Mouse (Mus musculus) midbrain, embryonic 10.5 days (tissue): ENCODE measurements at regions not wholly inside any gene's neighbourhood (a gene's known extent, or its start where the extent isn't known, plus 50 kb on each side); places are given as distances from the start of the nearest gene placed in this dataset.

Experiments used
- DNase-seq: peaks from one replicate; pipeline ENCODE4 v3.0.0-alpha.2; 2017; ENCODE audit warnings: low spot score
- H3K27ac ChIP-seq: fragments of 300-500 bp; sonication (generic); replicated peaks from 2 replicates; pipeline ENCODE4 v1.5.1; 2016; ENCODE audit warnings: mild to moderate bottlenecking
- H3K27me3 ChIP-seq: fragments of 300-500 bp; sonication (generic); 2 replicates; pipeline ENCODE4 v1.6.1; 2016; ENCODE audit warnings: low read depth, mild to moderate bottlenecking; ENCODE audit not compliant: poor library complexity, severe bottlenecking
- H3K36me3 ChIP-seq: fragments of 300-500 bp; sonication (generic); 2 replicates; pipeline ENCODE4 v1.6.1; 2016; ENCODE audit warnings: mild to moderate bottlenecking, moderate library complexity
- H3K4me1 ChIP-seq: fragments of 300-500 bp; sonication (generic); 2 replicates; pipeline ENCODE4 v1.6.1; 2016
- H3K4me3 ChIP-seq: fragments of 300-500 bp; sonication (generic); 2 replicates; pipeline ENCODE4 v1.5.1; 2016; ENCODE audit warnings: mild to moderate bottlenecking, moderate library complexity
- H3K9me3 ChIP-seq: fragments of 300-500 bp; sonication (generic); replicated peaks from 2 replicates; pipeline ENCODE4 v1.6.1; 2016; ENCODE audit warnings: mild to moderate bottlenecking
- WGBS: fragments of 180-500 bp; shearing (Covaris S2); methylation state at CpG from one replicate; pipeline ENCODE4 v1.1.7; 2016; 5-methylcytosine and 5-hydroxymethylcytosine counted together

GRCm38 (mm10) chr2:45647846-45648245 lies 530.7 kb upstream of the Zeb2 start:
- H3K27ac ChIP-seq: no peak overlapping the region
- no peaks in the 10 kb centered on the region for H3K9me3 ChIP-seq
- no peaks in the 10 kb centered on the region for H3K27me3 ChIP-seq
- no peaks in the 10 kb centered on the region for H3K4me1 ChIP-seq
- no peak for DNase-seq
- H3K36me3 ChIP-seq: no peaks in the 10 kb centered on the region
- WGBS: 93% methylated on average over 3 of the region's 3 CpGs
- no peak overlapping the region for H3K4me3 ChIP-seq

- Histone ChIP-seq H3K27me3 (no peaks in the 10 kb centered on the region), H3K4me3 (no peak overlapping the region), H3K36me3 (no peaks in the 10 kb centered on the region), H3K4me1 (no peaks in the 10 kb centered on the region), H3K9me3 (no peaks in the 10 kb centered on the region), H3K27ac (no peak overlapping the region; the same call in 1 of the 2 replicates)
- 83% methylated on average over 7 of the region's 7 CpGs for WGBS
- no peak for DNase-seq
Observed at GRCm38 (mm10) chr2:45630081-45630480, 512.9 kb upstream of the Zeb2 start.

GRCm38 (mm10) chr2:45629616-45630015 lies 512.4 kb upstream of the Zeb2 start:
- Histone ChIP-seq H3K27me3 (no peaks in the 10 kb centered on the region), H3K27ac (no peak overlapping the region), H3K36me3 (no peaks in the 10 kb centered on the region), H3K9me3 (no peaks in the 10 kb centered on the region), H3K4me3 (no peak overlapping the region), H3K4me1 (no peaks in the 10 kb centered on the region)
- 86% methylated on average over 3 of the region's 3 CpGs for WGBS
- no peak for DNase-seq

- H3K27me3 ChIP-seq: no peaks in the 10 kb centered on the region
- no peaks in the 10 kb centered on the region for H3K9me3 ChIP-seq
- no peaks in the 10 kb centered on the region for H3K4me1 ChIP-seq
- H3K4me3 ChIP-seq: no peak overlapping the region
- H3K27ac ChIP-seq: no peak overlapping the region
- DNase-seq: no peak
- 84% methylated on average over 3 of the region's 3 CpGs for WGBS
- H3K36me3 ChIP-seq: no peaks in the 10 kb centered on the region
Observed at GRCm38 (mm10) chr2:45623056-45623455, 505.9 kb upstream of the Zeb2 start.

- no peak overlapping the region for H3K4me3 ChIP-seq
- no peak overlapping the region for H3K27ac ChIP-seq
- DNase-seq: no peak
- no peaks in the 10 kb centered on the region for H3K36me3 ChIP-seq
- no peaks in the 10 kb centered on the region for H3K9me3 ChIP-seq
- H3K4me1 ChIP-seq: no peaks in the 10 kb centered on the region
- 93% methylated on average over 1 of the region's 1 CpGs for WGBS
- H3K27me3 ChIP-seq: no peaks in the 10 kb centered on the region
Observed at GRCm38 (mm10) chr2:45608926-45609325, 491.7 kb upstream of the Zeb2 start.

- H3K4me1 ChIP-seq: no peaks in the 10 kb centered on the region
- H3K27me3 ChIP-seq: no peaks in the 10 kb centered on the region
- DNase-seq: no peak
- no peaks in the 10 kb centered on the region for H3K9me3 ChIP-seq
- H3K4me3 ChIP-seq: no peak overlapping the region
- no peaks in the 10 kb centered on the region for H3K36me3 ChIP-seq
- H3K27ac ChIP-seq: no peak overlapping the region
Observed at GRCm38 (mm10) chr2:45607393-45607792, 490.2 kb upstream of the Zeb2 start.

- Histone ChIP-seq H3K36me3 (no peaks in the 10 kb centered on the region), H3K27ac (no peak overlapping the region), H3K27me3 (no peaks in the 10 kb centered on the region), H3K9me3 (no peaks in the 10 kb centered on the region), H3K4me3 (no peak overlapping the region), H3K4me1 (no peaks in the 10 kb centered on the region)
- WGBS: 84% methylated on average over 6 of the region's 6 CpGs
- DNase-seq: no peak
Observed at GRCm38 (mm10) chr2:45601332-45601900, 484.2 kb upstream of the Zeb2 start.

- no peak overlapping the region for H3K27ac ChIP-seq
- no peaks in the 10 kb centered on the region for H3K4me1 ChIP-seq
- 89% methylated on average over 4 of the region's 4 CpGs for WGBS
- H3K27me3 ChIP-seq: no peaks in the 10 kb centered on the region
- no peak overlapping the region for H3K4me3 ChIP-seq
- no peak for DNase-seq
- H3K36me3 ChIP-seq: no peaks in the 10 kb centered on the region
- H3K9me3 ChIP-seq: no peaks in the 10 kb centered on the region
Observed at GRCm38 (mm10) chr2:45593765-45594164, 476.6 kb upstream of the Zeb2 start.

- no peak overlapping the region for H3K4me3 ChIP-seq
- DNase-seq: no peak
- H3K4me1 ChIP-seq: no peaks in the 10 kb centered on the region
- H3K27ac ChIP-seq: no peak overlapping the region
- H3K36me3 ChIP-seq: no peaks in the 10 kb centered on the region
- no peaks in the 10 kb centered on the region for H3K9me3 ChIP-seq
- no peaks in the 10 kb centered on the region for H3K27me3 ChIP-seq
- WGBS: 85% methylated on average over 1 of the region's 1 CpGs
Observed at GRCm38 (mm10) chr2:45590980-45591379, 473.8 kb upstream of the Zeb2 start.

- H3K27ac ChIP-seq: no peak overlapping the region
- H3K4me1 ChIP-seq: no peaks in the 10 kb centered on the region
- DNase-seq: no peak
- 95% methylated on average over 2 of the region's 2 CpGs for WGBS
- no peaks in the 10 kb centered on the region for H3K27me3 ChIP-seq
- no peak overlapping the region for H3K4me3 ChIP-seq
- no peaks in the 10 kb centered on the region for H3K9me3 ChIP-seq
- no peaks in the 10 kb centered on the region for H3K36me3 ChIP-seq
Observed at GRCm38 (mm10) chr2:45588248-45588647, 471.1 kb upstream of the Zeb2 start.

- DNase-seq: no peak
- no peak overlapping the region for H3K27ac ChIP-seq
- no peaks in the 10 kb centered on the region for H3K36me3 ChIP-seq
- H3K4me3 ChIP-seq: no peak overlapping the region
- H3K9me3 ChIP-seq: no peaks in the 10 kb centered on the region
- no peaks in the 10 kb centered on the region for H3K4me1 ChIP-seq
- WGBS: 91% methylated on average over 1 of the region's 1 CpGs
- H3K27me3 ChIP-seq: no peaks in the 10 kb centered on the region
Observed at GRCm38 (mm10) chr2:45586588-45587200, 469.5 kb upstream of the Zeb2 start.

GRCm38 (mm10) chr2:45581549-45581925 lies 464.3 kb upstream of the Zeb2 start:
- H3K4me1 ChIP-seq: no peaks in the 10 kb centered on the region
- no peaks in the 10 kb centered on the region for H3K27me3 ChIP-seq
- H3K4me3 ChIP-seq: no peak overlapping the region
- no peaks in the 10 kb centered on the region for H3K9me3 ChIP-seq
- no peak for DNase-seq
- H3K36me3 ChIP-seq: no peaks in the 10 kb centered on the region
- WGBS: 92% methylated on average over 4 of the region's 4 CpGs
- H3K27ac ChIP-seq: no peak overlapping the region

GRCm38 (mm10) chr2:45580838-45581548 lies 463.8 kb upstream of the Zeb2 start:
- H3K4me3 ChIP-seq: no peak overlapping the region
- no peaks in the 10 kb centered on the region for H3K36me3 ChIP-seq
- WGBS: 82% methylated on average over 8 of the region's 8 CpGs
- no peak overlapping the region for H3K27ac ChIP-seq
- no peaks in the 10 kb centered on the region for H3K4me1 ChIP-seq
- H3K27me3 ChIP-seq: no peaks in the 10 kb centered on the region
- no peak for DNase-seq
- no peaks in the 10 kb centered on the region for H3K9me3 ChIP-seq
